Mouse (Mus musculus): ENCODE results near the gene Lsm14a.

The Lsm14a gene

GRCm38 (mm10) chr7:34393215-34393614, at the start of gene Lsm14a:
TSS of gene Lsm14a (minus strand) at chr7:34393315.
- DNase-seq (ENCODE audit: low spot score in 2 of 2), result no peak

GRCm38 (mm10) chr7:34438903-34439302, 45.8 kb upstream of the Lsm14a start:
- DNase-seq (ENCODE audit: low spot score in 2 of 2), result no peak

DNA sequence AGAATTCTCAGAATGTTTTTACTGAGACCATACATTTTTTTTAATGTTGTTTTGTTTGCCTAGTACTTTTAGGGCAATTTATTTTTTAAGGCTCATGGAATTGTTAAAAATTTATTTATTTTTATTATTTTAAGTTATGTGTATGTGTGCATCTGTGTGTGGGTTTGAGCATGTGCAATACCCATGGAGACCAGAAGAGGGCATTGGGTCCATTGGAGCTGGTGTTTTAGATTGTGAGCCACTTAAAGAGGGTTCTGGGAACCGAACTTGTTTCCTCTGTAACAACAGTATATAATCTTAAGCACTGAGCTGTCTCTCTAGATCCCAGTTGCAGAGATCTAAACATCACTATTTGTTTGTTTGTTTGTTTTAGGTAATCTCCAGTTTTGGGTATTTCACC, 40.5 kb upstream of the Lsm14a start:
- DNase-seq (ENCODE audit: low spot score in 2 of 2), result no peak

- no peak for DNase-seq (ENCODE audit: low spot score in 2 of 2)
Measured at GRCm38 (mm10) chr7:34421201-34421600, 28.1 kb upstream of the Lsm14a start.

DNA sequence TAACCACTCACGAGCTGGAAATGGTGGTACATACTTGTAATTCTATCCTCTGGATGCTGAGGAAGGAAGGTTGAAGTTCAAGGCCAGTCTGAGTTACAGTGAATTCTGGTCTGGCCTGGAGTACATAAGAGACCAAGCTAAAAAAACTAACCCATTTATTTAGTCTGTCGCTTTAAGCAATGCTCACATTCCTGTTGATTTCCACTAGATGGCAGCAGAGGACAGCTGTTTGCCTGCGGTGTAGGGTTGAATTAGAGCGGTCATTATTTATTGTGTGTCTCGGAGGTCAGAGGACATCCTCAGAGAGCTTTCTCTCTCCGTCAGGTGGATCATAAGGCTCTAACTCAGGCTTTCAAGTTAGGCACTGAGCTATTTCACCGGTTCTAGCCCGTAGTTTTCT, 14.4 kb upstream of the Lsm14a start:
- DNase-seq (ENCODE audit: low spot score in 2 of 2), result no peak

DNA sequence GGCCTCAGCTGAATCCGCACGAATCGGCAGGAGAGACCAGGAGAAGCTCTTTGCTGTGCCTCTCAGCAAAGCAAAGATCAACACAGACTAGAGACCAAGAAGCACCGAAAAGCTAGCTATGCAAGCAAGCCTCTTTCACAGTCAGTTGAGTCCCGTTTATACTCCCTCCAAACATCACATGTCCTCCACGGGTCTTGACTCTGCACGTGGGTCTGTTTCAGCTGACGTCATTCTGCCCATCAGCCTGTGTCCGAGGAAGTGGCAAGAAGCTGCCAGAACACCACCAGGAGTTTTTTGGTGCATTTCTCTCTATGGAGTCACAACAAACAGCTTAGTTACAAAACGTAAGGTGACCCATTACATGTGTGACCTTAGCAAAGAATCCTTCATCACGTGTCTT, 10.8 kb upstream of the Lsm14a start:
- DNase-seq (ENCODE audit: low spot score in 2 of 2), result no peak

DNA sequence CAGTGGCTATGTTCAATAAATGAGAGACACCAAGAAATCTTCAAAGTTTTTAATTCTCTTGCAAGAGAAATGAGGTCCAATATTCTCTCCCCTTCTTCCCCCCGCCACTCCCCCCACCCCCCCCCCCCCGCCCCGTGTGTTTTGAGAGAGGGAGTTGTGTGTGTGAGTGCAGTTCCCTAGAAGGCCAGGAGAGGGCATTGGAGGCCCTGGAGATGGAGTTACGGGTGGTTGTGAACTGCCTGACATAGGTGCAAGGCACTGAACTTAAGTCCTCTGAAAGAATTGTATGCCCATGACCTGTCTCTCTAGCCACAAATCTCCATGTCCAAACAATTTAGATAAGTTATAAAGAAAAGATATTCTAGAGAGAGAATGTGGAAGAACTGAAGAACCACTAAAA, 7.0 kb upstream of the Lsm14a start:
- no peak for DNase-seq (ENCODE audit: low spot score in 2 of 2)

GRCm38 (mm10) chr7:34398831-34399230, 5.7 kb upstream of the Lsm14a start:
- no peak for DNase-seq (ENCODE audit: low spot score in 2 of 2)

DNA sequence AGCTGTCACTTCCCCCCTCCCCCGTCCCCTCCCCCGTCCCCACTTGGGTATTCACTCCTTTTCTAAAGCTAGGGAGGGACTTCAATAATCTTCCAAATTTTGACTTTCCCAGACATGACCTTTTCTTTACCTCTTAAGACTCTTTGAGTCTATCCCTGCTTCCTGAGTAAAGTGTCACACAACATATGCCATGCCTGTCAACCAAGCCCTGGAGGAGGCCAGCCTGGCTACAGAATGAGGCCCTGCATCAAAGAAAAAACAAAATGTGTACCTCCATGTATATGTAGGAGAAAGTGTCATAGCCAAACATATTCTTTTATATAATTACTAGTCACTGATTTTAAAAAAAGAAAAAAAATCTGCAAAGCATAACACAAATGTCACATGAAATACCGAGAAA, 3.7 kb upstream of the Lsm14a start:
- DNase-seq (ENCODE audit: low spot score in 2 of 2), result no peak

GRCm38 (mm10) chr7:34395761-34396160, 2.6 kb upstream of the Lsm14a start:
- no peak for DNase-seq (ENCODE audit: low spot score in 2 of 2)

DNA sequence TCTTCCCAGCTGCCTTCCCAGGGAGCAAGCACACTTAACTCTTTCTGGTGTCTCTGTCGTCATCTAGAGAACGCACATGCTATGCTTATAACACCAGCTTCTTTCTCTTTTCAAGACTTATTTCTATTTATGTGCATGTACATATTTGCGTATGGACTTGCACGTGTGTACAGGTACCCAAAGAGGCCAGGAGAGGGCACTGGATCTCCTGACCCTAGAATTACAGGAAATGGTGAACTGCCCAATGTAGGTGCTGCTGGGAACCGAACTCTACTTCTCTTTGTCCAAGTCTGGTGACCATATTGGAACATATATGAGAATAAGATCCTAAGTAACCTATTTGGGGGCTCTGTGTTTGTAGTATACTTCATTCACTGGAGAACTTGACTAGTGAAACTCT, 1.5 kb upstream of the Lsm14a start:
- DNase-seq (ENCODE audit: low spot score in 2 of 2), result no peak

GRCm38 (mm10) chr7:34394091-34394490, 976 bp upstream of the Lsm14a start:
- no peak for DNase-seq (ENCODE audit: low spot score in 2 of 2)

- no peak for DNase-seq (ENCODE audit: low spot score in 2 of 2)
Measured at GRCm38 (mm10) chr7:34392335-34392734, 780 bp downstream of the Lsm14a start.

GRCm38 (mm10) chr7:34391711-34392110, 1.4 kb downstream of the Lsm14a start:
- no peak for DNase-seq (ENCODE audit: low spot score in 2 of 2)

- DNase-seq (ENCODE audit: low spot score in 2 of 2), result no peak
Measured at GRCm38 (mm10) chr7:34390834-34391155, 2.3 kb downstream of the Lsm14a start.

- no peak for DNase-seq (ENCODE audit: low spot score in 2 of 2)
Measured at GRCm38 (mm10) chr7:34390111-34390833, 2.8 kb downstream of the Lsm14a start.

GRCm38 (mm10) chr7:34389277-34390085, 3.6 kb downstream of the Lsm14a start:
- peak; percentile 92 to 97 for DNase-seq (ENCODE audit: low spot score in 2 of 2)

DNA sequence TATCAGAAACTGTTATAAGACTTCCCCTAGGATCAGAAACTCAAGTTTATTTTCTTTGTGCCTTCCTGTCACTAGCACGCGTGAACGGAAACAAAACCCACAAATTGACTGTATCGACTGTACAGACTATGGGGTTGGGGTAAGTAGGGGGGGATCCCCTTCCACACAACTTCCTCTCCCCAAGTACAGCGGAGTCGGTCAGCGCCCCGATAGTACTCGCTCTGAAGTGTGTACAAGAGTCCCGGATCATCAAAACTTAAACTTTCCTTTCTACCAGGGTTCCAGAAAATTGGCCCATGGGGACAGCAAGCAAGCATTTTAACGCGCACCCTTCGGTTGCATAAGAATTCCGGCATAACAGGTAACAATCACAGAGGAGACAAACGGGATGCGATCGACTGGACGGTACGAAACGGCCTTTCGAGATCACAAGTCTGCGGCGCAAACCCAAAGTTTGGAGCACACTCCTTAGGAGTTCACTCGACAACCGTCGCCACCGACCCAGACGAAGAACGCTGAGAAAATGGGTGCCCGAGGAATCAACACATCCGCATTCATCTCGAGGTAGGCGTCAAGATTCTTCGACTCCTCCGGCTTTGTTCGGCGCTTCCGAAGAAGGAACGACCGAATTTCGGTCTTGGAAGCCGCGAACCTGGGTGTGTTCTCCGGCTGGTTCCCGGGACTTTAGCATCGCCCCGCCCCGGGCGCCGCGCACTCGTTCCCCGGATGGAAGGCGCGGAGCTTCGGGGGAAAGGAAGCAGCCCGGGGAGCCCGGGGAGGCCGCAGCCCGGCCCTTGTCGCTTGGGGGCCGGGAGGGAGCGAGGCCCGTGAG, 4.5 kb downstream of the Lsm14a start:
- peak; percentile 72 to 87 for DNase-seq (ENCODE audit: low spot score in 2 of 2)

GRCm38 (mm10) chr7:34387784-34388444, 5.2 kb downstream of the Lsm14a start:
- DNase-seq (ENCODE audit: low spot score in 2 of 2), result no peak

DNA sequence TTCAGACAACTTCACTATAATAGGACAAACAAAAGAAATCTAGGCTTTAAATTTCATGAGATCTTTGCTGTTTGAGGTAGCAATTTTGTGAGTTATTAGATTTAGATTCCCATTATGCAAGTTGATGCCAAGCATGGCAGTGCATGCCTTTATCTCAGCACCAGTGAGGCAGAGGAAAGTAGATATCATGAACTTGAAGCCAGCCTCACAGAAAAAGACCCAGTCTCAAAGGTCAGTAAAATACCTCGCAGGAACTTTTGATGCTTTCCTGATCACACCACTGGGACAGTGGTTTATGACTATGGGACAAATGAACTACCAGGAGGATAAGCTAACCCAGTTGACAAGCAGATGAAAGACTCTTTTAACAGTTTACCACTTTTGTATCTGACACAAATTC, 10.3 kb downstream of the Lsm14a start:
- DNase-seq (ENCODE audit: low spot score in 2 of 2), result no peak

DNA sequence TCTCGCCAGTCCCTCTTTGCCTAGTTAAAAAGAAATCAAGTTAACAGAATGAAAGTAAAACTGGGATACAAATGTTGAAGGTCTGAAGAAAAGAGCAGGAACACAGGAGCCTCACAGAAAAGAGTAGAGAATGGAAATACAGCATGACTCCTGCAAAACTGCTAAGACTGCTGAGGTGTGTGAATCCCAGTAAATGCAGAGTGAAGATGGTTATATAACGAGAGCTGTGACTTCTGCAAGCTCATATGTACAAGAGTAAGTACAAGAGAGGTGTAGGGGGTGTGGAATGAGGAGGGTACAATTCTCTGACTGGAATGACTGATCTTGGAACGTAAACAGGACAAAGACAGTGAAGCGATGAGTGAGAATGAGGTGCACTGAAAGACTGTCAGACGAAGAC, 11.4 kb downstream of the Lsm14a start:
- DNase-seq (ENCODE audit: low spot score in 2 of 2), result no peak

DNA sequence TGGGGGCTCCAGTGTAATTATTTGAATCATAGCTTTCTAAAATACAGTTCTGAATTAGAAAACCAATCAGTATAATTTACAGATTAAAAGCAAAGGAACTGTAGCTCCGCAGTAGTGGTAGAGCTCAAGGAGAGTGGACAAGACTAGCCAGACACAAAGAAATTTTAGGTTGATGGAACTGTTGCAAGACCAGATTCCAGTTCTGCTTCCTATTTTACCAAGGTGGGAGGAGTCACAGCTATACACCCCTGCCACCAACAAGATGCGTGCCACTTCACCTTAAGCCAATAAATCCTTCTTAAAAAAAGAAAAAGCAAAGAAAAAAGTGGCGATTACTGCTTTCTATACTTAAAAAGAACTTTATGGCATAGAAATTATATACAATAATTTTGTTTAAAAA, 12.8 kb downstream of the Lsm14a start:
- DNase-seq (ENCODE audit: low spot score in 2 of 2), result no peak

Data from spleen, postnatal 4 days (tissue).